In genomic region chr5:129518180-129518579, GRCm38 (mm10) we compare ENCODE assay signal across 10 mouse cellular contexts. TPM values are rescaled to one million over a fixed set of nuclear protein-coding genes. Genes with fewer than 3 reads are reported as not detected.
DNase-seq lines count a peak whose midpoint lies in the region; ATAC-seq and TF ChIP-seq lines count a peak whose summit lies in the region.
"Had no signal": no experiment of that assay in that cellular context is flagged by ENCODE, and none has a peak within 500 bp of the region (broad histone marks: within the 10 kb centered on the region; RNA-seq: fewer than 3 reads in every experiment).

No protein-coding gene starts in this region.

- intact Hi-C loops in heart, adult 2 months (cut with DNase I), result no loop called here

- H3K27me3 ChIP-seq in forebrain, embryonic 15.5 days, result no peaks in the 10 kb centered on the region
- no peaks in the 10 kb centered on the region for H3K27me3 ChIP-seq in midbrain, embryonic 13.5 days
- no peaks in the 10 kb centered on the region for H3K27me3 ChIP-seq in heart, adult 2 months (ENCODE audit: control insufficient read depth, insufficient read depth, low read length)

- peak; percentile 20 for DNase-seq in lung, postnatal 14 days
- DNase-seq in lung, postnatal 25 days (ENCODE audit: low spot score), result no peak
- peak; percentile 69 for DNase-seq in adipocyte (ENCODE audit: low spot score)
- DNase-seq in cerebellum, adult 8-10 months, result peak; percentile 67
- DNase-seq in heart, adult 2 months, result no peak
- DNase-seq: layer of hippocampus, postnatal 36 days had no signal

- no peak overlapping the region for H3K4me3 ChIP-seq in forebrain, embryonic 15.5 days
- no peak overlapping the region for H3K4me3 ChIP-seq in midbrain, embryonic 13.5 days (replicated peaks)
- H3K4me3 ChIP-seq in heart, adult 2 months, result no peak overlapping the region
- H3K4me3 ChIP-seq: hindbrain, embryonic 10.5 days had no signal

- peak; percentile 62 for ATAC-seq in megakaryocyte progenitor cell, adult 5-6 weeks (replicated peaks; ENCODE audit: poor library complexity)
- no peak for ATAC-seq in forebrain, embryonic 15.5 days (replicated peaks)
- no peak for ATAC-seq in midbrain, embryonic 13.5 days

- peaks cover 2% of the 10 kb centered on the region; the same call in 1 of the 2 replicates for H3K79me2 ChIP-seq in heart, adult 2 months (replicated peaks; ENCODE audit: control insufficient read depth, insufficient read depth, low read length)

- H3K9me3 ChIP-seq in forebrain, embryonic 15.5 days, result no peaks in the 10 kb centered on the region
- no peaks in the 10 kb centered on the region for H3K9me3 ChIP-seq in midbrain, embryonic 13.5 days
- H3K9me3 ChIP-seq: hindbrain, embryonic 10.5 days had no signal

- H3K27ac ChIP-seq in forebrain, embryonic 15.5 days (replicated peaks), result no peak overlapping the region
- no peak overlapping the region for H3K27ac ChIP-seq in midbrain, embryonic 13.5 days
- no peak overlapping the region for H3K27ac ChIP-seq in heart, adult 2 months
- H3K27ac ChIP-seq: hindbrain, embryonic 10.5 days had no signal

- H3K9ac ChIP-seq in forebrain, embryonic 15.5 days (replicated peaks), result no peak overlapping the region
- no peak overlapping the region for H3K9ac ChIP-seq in midbrain, embryonic 13.5 days (replicated peaks)
- H3K9ac ChIP-seq in heart, adult 2 months (ENCODE audit: low read depth, low read length), result no peak overlapping the region

- H3K36me3 ChIP-seq in forebrain, embryonic 15.5 days, result peaks cover 69% of the 10 kb centered on the region
- peaks cover 91% of the 10 kb centered on the region for H3K36me3 ChIP-seq in midbrain, embryonic 13.5 days
- H3K36me3 ChIP-seq in heart, adult 2 months (ENCODE audit: control insufficient read depth, insufficient read depth, low read length), result peaks cover 5% of the 10 kb centered on the region

- WGBS in forebrain, embryonic 15.5 days, result 93% methylated on average over 4 of the region's 4 CpGs
- 93% methylated on average over 4 of the region's 4 CpGs for WGBS in midbrain, embryonic 13.5 days
- WGBS in heart, adult 2 months, result 67% methylated on average over 4 of the region's 4 CpGs

- H3K4me1 ChIP-seq in forebrain, embryonic 15.5 days, result no peaks in the 10 kb centered on the region
- no peaks in the 10 kb centered on the region for H3K4me1 ChIP-seq in midbrain, embryonic 13.5 days (replicated peaks)
- peaks cover 3% of the 10 kb centered on the region for H3K4me1 ChIP-seq in heart, adult 2 months (ENCODE audit: control insufficient read depth, insufficient read depth, low read length)
- H3K4me1 ChIP-seq: hindbrain, embryonic 10.5 days had no signal

- TF ChIP-seq EP300 in heart, adult 2 months (IDR thresholded peaks at IDR 0.05; ENCODE audit: insufficient read depth, low read depth, low read length), result no peak

- no peak for TF ChIP-seq CTCF in heart, adult 2 months (IDR thresholded peaks at IDR 0.05)

- H3K4me2 ChIP-seq in forebrain, embryonic 15.5 days (replicated peaks), result no peak overlapping the region
- H3K4me2 ChIP-seq in midbrain, embryonic 13.5 days (replicated peaks), result no peak overlapping the region

- TF ChIP-seq POLR2A in heart, adult 2 months (IDR thresholded peaks at IDR 0.05; ENCODE audit: insufficient read depth, low read depth, low read length), result no peak

RNA-seq across cellular contexts. Expression of gene Sfswap, which starts 17.2 kb away (rescaled TPM):
- total RNA-seq in megakaryocyte progenitor cell, adult 5-6 weeks (2015), result 42.3 and 60.8 TPM in 2 replicates
- total RNA-seq in megakaryocyte progenitor cell, adult 5-6 weeks (2017), result 57.1 and 66.2 TPM in 2 replicates
- 61.0 and 61.7 TPM in 2 replicates for polyA plus RNA-seq in forebrain, embryonic 15.5 days (2015; fragmentation: Nextera tagmentation; extraction: Ambion mirVana)
- 49.2 and 57.7 TPM in 2 replicates for polyA plus RNA-seq in midbrain, embryonic 13.5 days (2015; fragmentation: Nextera tagmentation; extraction: Ambion mirVana)
- 10 to 100 TPM; 24.1 to 25.9 TPM for total RNA-seq in heart, adult 2 months (2021)
- polyA plus RNA-seq in heart, adult 2 months (2012; rRNA removed), result 33.1 and 43.2 TPM in 2 replicates

Comparison
In these comparisons a context has a peak if more than half of its experiments do, and no peak if none do; other contexts are left out.
1. DNase-seq: peak in lung, postnatal 14 days (single experiment), adipocyte (single experiment) and cerebellum, adult 8-10 months (single experiment); none in lung, postnatal 25 days (single experiment) and heart, adult 2 months (0 of 2).